Mouse (Mus musculus): ENCODE results near the gene Cmss1.

DNA sequence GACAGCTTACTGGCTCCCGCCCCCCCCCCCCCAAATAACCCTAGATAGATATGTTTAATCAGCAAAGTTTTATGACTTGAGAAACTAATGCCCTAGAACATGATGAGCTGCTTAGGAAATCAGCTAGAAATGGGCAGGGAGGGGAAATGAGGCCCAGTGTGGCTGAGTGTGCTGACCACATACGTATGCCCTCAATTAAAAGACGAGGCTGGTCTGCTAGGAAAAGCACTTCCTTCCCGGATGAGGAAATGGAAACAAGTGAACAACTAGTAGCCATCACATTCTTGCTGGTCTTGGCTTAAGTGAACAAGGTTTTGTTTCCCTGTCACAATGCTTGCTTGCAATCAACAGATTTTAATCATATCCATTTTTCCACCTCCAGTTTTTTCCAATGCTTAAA, 76.1 kb downstream of the Cmss1 start:
- TF ChIP-seq GATA1 (IDR thresholded peaks at IDR 0.05; ENCODE audit: low read length) (no peak), TAL1 (IDR thresholded peaks at IDR 0.05; ENCODE audit: low read length) (no peak)
